Mouse (Mus musculus) hindlimb bud, embryonic 11.5 days (tissue): ENCODE measurements around the gene Pcif1.

Source experiments
- DNase-seq: peaks from one replicate; pipeline ENCODE4 v3.0.0-alpha.2; 2012; ENCODE audit warnings: low read depth, low spot score; ENCODE audit errors: extremely low spot score

Gene Pcif1

GRCm38 (mm10) chr2:164918325-164918724 is 39.2 kb downstream of the Pcif1 start:
- no peak for DNase-seq

DNA sequence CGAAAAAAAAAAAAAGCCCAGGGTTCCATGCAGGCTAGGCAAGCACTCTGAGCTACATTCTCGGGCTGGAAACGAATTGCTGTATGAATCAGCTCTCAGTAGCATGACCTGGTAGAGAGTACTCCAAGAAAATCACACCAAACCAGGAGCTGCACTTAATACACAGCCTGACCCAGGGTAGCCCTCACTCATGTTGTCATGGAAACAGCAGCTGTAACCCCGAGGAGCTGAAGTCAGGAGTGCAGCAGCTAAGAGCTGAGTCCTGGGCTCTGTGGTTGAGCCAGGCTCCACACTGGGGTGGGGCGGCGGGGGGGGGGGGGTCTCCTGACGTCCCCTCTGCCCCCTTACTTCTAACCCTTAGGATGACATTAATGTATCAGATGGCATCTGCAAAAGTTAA is 42.9 kb downstream of the Pcif1 start:
- no peak for DNase-seq

DNA sequence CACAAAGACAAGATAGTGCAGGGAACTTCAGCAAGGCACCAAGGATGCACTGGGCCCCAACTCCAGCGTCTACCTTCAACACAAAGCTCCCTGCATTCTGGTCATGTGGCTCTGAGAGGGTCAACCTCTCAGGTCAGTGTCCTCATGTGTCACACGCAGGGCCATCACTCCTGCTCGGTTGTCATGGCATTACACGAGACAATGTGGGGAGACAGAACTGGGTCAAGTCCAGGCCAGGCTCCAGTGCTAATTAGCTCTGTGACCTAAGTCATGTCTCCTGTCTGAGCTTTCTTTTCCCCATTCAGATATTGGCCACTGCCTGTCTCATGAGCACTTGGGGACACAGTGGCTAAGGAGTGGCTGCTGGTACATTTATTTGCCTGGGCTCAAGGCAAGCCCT is 44.2 kb downstream of the Pcif1 start:
- no peak for DNase-seq

DNA sequence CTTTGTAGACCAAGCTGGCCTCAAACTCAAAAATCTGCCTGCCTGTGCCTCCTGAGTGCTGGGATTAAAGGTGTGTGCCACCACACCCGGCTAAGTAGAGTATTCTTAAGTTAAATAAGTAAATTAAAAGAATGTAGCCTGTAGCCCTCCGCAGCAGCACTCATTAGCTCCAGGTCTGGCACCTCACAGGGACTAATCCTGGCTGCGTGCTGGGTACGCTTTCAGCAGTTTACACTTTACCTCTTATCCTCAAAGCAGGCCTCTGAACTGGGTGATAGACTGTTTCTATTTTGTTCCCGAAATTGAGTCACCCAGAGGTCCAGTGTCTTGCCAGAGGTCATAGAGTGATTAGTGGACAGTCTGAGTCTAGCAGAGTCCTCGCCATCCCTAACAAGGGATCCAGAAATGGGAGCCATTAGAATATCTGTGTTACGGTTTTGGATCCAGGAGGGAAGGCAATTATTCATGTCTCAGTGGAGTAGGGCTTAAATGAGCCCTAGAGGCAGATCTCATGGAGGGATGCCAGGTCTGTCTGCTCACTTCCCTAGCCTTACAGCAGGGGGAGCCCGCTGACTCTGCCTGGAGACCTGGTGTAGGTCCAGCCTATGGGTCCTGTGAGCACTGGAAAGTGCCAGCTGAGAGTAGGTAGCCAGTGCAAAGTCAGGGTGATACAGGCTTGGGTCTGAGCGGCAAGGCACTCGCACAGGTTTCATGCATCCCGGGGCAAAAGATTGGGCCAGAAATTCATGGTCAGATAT is 45.2 kb downstream of the Pcif1 start:
- peak; percentile 47 for DNase-seq

GRCm38 (mm10) chr2:164930706-164931581 is 51.8 kb downstream of the Pcif1 start:
- DNase-seq, result no peak

DNA sequence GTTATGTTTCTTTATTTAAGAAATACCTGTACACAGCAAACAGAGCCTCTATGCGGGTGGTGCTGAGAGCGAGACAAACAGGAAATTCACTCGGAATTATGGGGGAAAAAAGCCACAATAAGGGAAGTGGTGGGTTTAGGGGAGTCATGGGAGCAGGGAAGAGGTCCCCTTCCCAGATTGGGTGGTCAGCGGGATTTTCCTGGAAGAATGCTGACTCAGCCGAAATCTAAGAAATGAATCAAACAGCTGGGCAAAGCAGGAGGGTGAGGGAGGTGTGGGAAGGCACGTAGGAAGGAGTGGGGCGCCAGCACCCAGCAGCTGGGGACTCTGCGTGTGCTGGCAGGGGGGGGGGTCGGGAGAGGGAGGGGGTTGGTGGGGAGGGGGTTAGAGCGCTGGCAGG is 54.4 kb downstream of the Pcif1 start:
- no peak for DNase-seq

GRCm38 (mm10) chr2:164935991-164936390 is 56.9 kb downstream of the Pcif1 start:
- no peak for DNase-seq

DNA sequence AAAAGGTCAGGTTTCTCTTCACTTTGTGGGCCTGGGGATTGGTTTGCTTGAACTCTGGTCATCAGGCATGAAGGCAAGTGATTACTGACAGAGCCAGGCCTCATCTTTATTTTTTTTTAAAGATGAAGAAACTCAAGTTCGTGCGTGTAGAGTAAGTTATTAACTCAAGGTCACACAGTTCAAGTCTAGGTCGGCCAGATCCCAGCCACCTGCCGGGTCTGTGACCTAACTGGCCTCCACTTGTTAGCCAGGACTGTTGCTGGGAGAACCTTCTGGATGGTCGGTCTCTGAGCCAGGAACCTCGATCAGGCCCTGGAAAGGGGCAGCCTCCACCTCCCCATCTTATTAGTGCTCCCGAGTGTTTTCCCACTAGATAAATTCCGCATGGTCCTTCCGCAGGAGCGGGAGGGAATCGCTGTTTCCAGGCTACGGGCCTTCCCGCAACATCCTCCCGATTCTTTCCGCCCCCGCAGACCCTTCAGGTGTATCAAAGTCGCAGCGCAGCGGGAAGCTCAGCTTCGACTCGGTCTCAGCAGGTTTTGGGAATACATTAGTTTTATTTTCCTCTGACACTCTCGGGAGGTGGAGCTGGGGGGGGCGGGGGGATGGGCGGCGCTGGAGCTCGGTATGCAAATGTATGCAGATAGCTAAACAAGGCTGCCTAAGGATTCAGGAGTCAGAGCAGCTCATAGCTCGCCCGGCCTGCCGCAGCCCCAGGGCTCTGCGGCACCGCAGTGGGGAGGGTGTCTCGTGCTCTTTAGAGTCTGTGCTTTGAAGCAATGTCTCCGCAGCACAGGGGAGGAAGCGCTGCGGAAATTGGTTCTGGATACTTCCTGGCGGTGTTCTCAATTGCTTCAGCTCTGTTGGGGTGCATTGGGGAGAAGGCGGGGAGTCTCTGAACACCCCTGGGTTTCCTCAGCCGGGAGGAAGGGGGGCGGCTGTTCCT is 59.3 kb downstream of the Pcif1 start:
- no peak for DNase-seq

DNA sequence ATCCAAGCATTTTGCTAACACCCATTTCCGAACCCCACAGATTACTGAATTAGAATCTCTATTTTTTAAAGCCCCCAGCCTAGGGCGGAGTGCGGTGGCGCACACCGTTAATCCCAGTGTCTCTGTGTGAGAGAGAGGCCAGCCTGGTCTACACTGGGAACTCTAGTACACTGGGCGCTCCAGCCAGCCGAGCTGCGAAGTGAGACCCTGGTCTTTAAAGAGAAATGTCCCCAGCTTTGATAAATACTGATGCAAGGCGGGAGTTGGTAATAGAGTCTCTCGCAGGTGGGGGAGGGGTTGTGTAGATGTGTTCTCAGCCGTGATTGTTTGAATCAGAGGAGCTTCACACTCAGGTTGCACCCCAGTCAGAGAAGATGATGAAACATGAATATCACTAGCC is 60.0 kb downstream of the Pcif1 start:
- DNase-seq, result no peak

- DNase-seq, result no peak
These were observed 61.2 kb downstream of the Pcif1 start, which contains the start of gene Mmp9 for GRCm38 (mm10) chr2:164940140-164940830. Mmp9 (plus strand) TSS chr2:164940780.

DNA sequence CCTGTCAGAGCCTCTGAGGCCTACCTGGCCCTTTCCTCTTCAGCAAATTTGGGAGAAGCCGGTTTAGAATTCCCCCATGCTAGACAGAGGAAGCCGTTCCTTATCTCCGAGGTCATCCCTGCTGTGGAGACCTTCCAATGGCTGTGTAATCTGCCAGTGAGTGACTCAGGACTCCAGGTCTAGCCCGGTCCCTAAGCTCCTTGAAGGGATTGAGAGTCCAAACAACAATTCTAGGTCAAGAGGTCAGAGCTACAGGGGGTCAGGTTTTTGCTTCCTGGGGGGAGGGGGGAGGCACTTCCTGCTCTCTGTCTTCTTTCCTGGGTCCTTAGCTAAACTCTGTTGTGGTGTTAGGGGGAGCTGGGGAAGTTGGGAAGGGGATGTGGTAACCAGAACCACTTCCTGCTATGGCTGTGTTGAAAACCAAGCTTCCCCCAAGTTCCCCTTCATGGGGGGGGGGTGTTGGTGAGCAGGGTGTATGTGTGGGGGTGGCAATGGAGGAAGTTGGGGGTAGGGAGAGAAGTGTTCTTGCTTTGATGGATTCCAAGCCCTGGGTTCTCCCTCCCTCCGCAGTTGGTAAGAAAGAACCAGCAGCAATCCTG is 63.7 kb downstream of the Pcif1 start:
- no peak for DNase-seq
